Mouse (Mus musculus) kidney, adult 18-20 months (tissue): ENCODE measurements around the gene Cxcl3.

Source experiments
- DNase-seq: peaks from one replicate; pipeline ENCODE4 v3.0.0; 2021

The Cxcl3 gene

DNA sequence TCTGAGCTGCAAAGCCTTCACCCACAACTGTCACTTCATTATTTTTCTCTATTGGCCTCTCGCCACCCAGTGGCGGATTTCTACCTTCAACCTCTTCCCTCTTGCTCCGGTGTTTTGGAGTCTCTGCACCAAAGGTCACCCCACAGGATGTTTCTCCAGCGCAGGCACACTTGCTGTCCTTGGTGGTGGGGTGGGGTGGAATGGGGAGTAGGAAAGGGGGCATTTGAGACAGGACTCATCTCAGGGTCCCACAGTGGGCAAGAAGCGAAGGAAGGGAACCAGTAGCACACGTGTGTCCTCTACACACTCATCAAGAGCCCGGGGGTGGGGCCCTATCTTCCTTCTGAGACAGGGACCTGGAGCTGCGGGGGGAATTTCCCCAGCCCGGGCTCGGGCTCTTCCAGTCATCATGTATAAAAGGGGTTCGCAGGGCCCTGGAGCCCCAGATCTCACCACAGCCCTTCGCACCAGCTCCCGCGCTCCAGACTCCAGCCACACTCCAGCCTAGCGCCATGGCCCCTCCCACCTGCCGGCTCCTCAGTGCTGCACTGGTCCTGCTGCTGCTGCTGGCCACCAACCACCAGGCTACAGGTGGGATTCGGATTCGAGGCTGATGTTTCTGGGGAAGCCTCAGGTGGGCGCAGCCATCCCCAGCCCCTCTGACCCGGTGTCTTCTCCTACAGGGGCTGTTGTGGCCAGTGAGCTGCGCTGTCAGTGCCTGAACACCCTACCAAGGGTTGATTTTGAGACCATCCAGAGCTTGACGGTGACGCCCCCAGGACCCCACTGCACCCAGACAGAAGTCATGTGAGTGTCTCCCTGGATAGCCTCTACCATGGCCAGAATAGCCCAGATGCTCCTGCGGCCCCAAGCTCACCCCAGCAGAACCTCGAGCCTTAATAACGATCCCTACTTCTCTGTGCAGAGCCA lies at the start of gene Cxcl3:
TSS of gene Cxcl3 (plus strand) at position 445 of the 930 bp plus-strand sequence.
- peak; percentile 66 for DNase-seq

DNA sequence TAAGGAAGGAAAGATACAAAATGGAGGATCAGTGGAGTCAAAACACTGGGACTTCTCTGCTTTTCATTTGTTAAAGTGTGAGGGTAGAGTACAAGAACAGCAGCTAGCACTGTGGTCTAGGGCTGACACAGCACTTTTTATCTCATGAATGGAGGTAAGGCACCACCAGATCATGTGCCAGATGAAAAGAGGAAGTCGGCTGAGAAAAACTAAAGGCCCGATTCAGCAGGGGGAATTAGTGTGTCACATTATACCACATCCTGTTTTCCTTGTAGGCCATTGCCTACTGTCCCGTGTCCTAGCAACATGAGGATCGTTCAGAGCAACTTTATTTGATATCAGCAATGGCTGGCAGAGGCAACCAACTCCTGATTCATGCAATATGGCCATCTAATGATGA lies 43.9 kb upstream of the Cxcl3 start:
- no peak for DNase-seq

DNA sequence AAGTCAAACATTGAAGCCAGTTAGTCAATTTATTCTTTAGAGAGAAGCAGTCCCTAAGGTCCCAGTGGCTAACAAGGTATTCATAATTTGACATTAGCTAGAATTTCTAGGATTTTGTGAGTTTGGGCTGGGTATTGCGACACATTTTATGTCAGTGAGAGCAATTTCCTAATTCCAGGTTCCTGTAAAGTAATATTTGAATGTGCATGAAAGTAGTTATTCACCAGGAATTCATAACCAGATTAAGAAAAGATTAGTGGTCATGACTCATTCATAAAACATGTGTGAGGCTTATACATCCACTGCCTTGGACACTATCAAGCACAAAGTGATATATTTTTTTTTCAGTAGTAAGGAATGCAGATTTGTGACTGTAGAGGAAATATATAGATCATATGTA lies 32.0 kb upstream of the Cxcl3 start:
- DNase-seq = no peak

DNA sequence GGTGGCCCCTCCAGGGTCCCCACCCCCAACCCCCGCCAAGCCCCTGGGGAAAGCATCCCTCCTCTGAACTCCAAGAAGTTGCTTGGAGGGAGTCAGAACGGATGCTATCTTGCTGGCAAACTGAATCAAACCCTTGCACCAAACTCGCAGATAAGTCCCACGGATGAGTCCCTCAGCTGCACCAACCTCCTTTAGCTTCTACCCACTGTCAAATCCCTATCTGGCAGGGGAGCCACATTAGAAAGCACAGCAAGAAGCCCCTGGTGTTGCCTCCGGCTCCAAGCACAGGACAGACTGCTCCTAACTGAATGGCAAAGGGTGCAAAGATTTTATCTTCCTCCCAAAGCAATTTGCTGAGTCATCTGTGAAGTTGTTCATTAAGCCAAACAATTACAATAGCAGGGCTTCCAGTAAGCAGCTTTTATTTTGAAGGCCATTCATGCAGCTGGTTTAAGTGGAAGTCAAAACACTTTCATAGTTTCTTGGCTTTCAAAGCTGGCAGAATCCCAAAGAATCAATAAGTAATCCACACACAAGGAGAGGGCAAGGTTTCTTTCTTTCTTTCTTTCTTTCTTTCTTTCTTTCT lies 27.8 kb upstream of the Cxcl3 start:
- DNase-seq = peak; percentile 40

DNA sequence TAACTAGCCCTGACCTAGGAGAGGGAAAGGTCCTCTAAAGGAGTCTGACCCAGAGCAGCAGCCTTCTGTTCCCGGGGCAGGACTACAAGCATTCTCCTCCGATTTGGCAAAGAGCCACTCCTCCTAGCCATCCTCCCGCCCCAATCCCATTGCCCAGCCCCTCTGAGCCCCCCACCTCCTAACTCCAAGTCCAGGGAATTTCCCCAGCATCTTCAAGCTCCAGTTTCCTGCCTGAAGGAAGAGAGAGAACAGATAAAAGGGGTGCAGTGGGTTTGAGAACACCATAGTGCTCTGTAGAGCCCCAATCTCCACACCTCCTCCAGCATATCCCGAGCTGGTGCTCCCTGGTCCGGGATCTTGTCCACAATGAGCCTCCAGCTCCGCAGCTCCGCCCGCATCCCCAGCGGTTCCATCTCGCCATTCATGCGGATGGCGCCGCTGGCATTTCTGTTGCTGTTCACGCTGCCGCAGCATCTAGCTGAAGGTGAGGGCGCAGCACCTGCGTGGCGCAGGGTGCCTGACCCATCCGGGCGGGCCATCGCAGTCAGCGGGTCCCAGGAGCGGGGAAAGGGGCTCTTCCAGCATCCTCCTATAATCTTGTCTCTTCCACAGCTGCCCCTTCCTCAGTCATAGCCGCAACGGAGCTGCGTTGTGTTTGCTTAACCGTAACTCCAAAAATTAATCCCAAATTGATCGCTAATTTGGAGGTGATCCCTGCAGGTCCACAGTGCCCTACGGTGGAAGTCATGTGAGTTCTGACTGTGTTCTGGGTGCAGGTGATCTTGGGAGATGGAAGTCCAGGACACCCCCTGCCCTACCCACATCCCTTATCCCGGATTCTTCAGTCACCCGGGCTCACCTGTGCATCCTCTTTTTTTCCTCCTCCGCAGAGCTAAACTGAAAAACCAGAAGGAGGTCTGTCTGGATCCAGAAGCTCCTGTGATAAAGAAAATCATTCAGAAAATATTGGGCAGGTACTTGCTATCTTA lies 26.5 kb upstream of the Cxcl3 start, which contains the start of gene Cxcl5:
TSS of gene Cxcl5 (plus strand) at position 284 of the 989 bp plus-strand sequence.
- peak; percentile 10 for DNase-seq

DNA sequence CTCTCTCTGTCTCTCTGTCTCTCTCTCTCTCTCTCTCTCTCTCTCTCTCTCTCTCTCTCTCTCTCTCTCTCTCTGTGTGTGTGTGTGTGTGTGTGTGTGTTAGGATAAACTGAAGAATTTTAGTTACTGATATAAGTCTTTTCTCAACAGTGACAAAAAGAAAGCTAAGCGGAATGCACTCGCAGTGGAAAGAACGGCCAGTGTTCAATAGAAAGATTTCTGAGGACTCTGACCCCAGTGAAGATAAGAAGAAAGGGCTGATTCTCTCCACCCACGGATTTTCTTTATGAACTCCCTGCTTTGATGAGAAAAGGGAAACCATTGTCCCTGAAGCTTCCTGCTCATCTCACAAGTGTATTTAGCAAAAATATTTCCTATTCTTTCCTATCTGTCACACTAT lies 25.6 kb upstream of the Cxcl3 start:
- no peak for DNase-seq

DNA sequence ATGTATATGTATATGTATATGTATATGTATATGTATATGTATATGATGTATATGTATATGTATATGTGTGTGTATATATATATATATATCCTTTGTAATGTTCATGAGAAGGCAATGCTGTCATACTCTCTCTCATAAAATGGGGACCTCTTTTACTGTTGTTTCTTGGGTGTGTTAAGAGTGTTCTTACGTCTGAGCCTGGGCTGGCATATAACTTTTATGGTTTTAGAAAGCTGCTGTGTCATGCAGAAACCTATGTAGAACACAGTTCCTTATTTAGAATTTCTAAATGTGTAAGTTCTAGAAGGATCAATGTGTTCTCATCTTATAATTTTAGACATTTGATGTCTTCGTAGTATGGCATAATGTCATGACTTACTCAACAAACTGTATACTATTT lies 25.1 kb upstream of the Cxcl3 start:
- no peak for DNase-seq

DNA sequence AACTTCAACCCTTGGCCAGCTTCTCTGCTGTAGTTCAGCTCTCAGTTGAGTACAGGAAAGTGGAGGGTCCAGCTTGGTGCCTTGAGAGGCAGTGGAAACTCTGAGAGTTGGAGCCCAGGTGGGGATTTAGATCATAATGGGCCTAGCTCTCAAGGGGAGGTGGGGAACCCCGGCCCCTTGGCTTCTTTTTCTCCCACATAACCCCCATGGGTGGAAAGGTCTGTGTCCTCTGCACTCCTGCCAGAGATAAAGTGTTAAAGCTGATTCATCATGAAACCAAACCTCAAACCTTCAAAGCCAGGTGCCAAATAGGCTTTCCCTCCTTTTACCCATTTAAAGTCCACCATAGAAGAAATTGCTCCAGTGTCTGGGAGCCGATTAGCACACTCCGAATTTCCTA lies 24.1 kb upstream of the Cxcl3 start:
- DNase-seq = no peak

DNA sequence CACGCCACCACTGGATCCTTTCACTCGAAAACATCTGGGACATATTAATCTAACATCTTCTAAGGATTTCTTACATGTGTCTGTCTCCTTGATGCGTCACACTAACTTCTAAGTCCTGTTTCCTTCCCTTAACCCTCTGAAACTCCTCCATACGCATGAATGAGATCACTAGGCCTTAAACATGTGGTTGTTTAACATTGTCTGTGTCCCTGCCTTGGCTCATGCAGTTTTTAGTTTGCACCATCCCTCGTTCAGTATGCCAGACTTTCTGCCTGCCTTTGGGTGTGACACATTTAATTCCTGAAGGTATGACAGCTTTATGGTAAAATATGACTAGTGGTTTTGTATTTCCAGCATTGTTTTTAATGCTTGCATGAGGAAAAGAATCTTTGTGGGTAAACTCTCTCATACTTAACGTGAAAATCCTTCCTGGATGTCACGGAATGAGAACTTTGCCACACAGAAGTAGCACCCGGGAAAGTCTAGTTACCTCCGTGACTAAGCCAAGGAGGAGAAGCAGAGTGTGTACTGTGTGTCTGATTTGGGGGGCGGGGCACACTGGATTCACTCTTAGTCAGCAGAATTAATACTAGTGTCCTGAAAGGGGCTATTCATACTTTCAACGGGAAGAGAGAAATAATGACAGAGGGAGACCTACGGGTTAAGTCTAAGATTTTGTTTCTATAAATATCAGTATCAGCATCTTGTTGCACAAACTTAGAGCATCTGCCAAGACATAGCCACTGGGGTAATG lies 21.8 kb upstream of the Cxcl3 start:
- no peak for DNase-seq

DNA sequence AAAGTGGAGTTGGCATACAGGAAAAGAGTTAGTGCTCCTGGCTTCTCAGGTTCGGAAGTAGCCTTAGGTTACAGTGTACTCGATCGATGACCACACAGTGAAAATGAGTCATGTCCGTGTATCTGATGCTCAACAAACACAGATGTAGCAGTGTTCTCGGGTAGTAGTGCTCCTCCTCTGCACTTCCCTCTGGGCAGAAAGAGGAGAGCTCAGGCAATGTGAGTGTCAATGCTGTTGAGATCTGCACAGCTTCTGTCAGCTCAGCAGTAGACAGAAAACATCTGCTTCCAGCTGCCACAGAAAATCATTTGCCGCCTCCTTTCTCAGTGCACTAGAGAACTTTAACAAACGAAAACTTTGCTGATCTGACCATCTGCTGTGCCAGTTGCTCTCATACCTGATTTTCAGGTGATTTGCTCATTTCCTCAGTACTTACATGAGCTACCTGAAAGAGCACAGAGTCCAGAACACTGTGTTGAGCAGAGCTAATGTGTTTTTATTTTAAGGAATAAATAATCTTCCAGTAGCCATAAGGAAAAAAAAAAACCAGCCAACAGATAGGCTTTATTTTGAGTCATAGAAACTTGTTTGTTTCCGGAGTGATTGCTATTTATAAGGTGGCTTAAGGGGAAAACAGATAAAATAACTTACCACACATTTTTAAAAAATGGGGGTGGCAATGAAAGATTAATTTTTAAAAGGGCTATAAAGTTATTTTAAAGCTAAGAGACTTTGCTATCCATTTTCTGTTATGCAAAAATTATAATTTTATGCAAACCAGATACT lies 19.9 kb upstream of the Cxcl3 start:
- no peak for DNase-seq

DNA sequence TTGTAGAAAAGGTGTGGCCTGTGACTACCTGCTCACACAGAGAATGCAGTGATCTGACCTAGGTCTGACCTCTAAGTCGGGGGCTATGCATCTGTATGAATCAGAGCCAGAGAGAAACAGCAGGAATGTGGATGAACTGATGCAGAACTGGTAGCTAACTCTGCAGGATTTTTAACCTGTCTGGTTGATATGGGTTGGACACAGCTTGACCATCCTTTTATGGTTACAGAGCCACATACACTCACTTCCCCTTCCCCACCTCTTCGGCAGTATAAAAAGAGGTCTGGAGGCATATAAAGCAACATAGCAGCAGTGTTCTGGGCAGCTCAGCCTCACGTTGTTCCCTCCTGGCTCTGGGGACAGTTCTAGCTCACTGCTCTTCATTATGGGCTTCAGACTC lies 17.7 kb upstream of the Cxcl3 start, which contains the start of gene Ppbp:
TSS of gene Ppbp (plus strand) at position 301 of the 400 bp plus-strand sequence.
- no peak for DNase-seq

DNA sequence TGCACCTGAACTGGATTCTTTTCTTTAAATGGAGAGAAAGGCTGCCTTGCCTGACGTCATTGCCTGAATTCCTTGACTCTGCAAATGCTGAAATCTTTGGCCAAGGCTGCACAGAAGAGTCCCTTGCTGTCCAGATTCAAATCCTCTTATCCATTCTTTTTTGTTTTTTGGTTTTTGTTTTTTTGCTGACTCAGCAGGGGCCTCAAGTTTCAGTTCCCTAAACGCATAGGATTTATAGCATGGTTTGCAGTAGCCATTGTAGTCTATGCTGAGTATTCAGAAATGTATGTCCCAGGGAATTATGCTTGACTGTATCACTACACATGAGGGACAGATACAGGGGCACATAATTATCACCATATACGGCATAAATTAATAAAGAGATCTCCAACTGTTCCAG lies 14.5 kb upstream of the Cxcl3 start:
- DNase-seq = no peak

DNA sequence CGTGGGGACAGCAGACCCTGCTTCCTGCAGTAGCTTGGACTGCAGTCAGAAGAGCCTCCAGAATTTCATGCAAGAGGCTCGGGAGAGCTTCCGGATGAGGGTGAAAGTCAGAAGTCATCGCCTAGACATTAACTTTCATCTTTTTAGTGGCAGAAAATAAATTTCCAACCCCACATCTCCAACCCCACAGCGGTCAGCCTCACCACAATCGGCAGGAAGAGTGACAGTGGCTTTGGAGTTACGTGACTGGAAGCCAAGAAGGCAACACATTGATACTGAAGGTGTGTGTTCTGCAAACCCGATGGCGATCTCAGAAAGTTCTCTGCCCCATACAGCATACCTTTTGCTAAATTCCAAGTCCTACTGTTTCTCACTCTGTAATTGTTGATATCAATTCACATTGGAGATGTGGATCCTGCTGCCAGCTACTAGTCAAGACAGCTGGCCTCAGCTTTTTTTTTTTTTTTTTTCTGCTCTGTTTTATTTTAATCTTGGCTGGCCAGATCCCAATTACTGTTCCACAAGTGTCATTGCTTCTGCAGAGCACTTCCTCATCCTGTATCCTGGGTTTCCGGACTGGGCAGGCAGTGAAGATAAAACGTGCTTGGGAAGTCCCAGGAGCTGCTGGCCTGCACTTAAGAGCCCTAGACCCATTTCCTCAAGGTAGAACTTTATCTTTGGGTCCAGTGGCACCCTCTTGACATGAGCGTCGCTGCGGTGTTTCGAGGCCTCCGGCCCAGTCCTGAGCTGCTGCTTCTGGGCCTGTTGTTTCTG lies 13.8 kb upstream of the Cxcl3 start, which contains the start of gene Pf4:
TSS of gene Pf4 (plus strand) at position 556 of the 774 bp plus-strand sequence.
- DNase-seq = peak; percentile 26

DNA sequence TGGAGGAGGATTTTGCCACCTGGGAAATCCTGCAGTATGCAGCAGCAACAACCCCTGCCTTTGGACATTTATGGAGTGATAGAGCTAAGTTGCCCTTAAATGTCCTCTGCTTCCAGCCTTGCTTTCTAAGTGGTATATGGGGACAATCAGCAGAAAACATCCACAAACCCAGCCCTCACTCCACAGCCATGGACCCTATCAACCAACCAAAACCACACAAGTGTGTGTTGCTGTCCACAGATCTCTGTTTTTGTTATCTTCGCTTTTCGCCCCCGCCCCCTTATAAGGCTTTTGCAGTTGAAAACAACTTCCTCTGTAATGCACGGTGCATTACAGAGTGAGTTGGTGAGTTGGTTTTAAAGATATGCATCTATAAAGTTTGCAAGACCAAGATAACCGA lies 10.3 kb upstream of the Cxcl3 start:
- DNase-seq = no peak

DNA sequence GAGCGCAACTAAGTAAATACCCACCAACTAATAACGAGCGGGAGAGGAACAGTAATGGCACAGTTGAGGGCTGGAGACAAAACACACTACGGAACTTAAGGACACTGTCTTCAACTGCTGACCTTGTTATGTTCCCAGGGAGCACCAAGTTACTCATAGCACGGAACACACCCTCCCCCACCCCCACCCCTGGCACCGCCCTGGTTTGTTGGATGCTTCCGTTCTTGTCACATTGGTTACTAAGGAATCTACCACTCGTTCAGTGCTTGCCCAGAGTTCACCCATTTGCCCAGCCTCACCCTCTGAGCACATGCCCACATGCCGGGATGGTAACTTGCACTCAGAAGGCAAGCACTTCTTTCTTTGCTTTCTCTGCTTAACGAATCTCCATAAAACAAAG lies 8.3 kb upstream of the Cxcl3 start:
- DNase-seq = no peak

DNA sequence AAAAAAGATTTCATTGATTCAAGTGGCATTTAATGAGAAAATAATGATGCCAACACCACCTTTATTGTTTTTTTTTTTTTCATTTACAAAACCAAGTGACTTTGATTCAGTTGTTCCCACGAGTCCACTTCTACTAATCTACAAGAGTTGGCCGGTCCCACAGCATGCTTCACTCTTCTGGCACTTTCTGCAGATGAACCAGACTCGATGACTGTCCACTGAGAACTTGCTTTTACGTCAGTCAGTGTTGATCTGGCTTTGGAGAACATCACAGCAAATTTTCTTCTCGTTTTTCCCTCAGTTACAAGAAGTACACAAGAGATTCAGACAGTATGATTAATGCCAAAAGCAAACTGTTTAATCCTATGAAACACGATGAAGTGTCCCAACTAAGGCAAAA lies 7.0 kb upstream of the Cxcl3 start:
- DNase-seq = no peak

DNA sequence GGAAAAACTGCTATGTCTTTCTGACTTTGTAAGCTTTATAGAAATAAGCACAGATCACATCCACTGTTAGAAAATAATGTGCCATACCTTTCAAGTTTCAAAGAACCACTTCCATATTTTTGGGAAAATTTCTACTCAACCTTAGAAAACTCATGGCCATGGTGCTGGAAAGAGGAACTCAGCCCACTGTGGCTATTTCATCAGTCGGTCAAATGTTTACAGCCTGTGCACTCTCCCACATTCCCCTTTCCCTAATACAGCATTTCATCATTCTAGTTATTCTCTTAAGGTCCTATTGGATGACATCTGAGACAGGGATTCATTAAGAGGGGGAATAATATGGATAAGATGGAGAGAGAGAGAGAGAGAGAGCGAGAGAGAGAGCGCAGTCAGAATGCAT lies 2.2 kb upstream of the Cxcl3 start:
- no peak for DNase-seq

DNA sequence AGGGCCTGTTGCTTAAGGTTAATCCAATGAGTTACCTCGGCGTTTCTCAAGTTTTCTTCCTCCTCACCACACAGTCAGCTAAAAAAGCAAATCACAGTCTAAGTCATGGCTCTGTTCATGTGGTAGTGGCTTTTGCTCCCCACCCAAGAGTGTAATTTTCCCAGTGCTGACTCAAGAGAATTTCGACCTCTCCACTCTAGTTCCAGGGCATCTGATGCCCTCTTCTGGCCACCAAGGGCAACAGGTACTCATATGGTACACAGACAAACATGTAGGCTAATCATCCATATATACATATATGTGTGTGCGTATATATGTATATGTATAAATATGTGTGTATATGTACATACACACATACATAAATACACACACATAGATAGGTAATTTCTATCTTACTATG lies 2.2 kb downstream of the Cxcl3 start:
- DNase-seq = no peak

DNA sequence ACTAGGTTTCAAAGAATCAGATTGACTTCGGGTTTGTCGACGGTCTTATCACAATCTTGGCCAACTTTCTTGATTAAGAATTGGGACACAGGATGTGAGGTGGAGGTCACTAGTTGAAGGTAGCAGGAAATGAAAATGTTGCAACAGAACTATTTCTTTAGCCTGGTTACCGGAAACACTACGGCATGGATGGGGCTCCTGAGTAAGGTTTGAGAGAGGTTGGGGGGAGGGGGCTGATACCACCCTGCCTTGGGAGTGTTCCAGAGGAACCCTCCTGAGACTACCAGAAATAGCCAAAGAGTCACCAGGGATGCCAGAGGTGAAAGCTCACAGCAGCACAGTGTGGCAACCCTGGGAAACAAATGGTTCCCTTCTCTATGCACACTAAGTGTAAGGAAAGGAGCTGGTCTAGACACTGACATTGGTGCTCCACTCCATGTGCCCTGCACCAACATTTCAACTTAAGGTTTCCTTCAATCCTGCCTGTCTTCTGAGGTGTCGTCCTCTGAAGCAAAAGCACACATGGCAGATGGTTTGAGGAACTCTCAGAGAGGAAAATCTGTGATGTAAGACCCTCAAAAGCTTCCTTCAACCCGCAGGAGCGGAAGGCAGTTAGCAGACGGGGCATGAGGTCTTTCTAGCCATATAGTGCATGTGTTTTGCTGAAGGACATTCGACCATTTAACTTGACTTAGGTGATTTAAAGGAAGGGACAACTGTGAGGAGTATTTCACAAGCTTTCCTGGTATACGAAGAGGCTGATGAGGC lies 3.6 kb downstream of the Cxcl3 start:
- no peak for DNase-seq

DNA sequence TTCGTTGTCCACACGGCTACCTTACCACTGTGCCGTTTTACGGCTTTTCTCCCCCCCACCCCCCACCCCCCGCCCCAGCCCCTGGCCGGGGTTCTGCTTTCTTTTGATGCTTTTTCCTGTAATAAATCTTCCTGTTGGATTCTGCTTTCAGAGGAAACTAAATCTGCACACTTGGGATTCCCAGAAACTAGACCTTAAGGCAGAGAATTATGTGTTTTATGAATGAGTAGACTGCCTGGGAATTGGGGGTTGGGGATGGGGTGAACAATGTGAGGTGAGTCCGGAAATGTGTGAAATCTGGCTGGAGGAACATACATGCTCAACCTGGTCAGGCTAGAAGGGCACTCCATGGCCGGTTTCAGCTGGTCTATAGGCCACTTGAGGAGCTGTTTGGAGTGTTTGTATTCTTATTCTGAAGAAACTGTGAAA lies 4.2 kb downstream of the Cxcl3 start:
- no peak for DNase-seq
